Mouse (Mus musculus) liver, postnatal 0 days (tissue): Measurements from ENCODE around the gene Lamp3. TPM values are rescaled to one million over a fixed set of nuclear protein-coding genes. Genes with fewer than 3 reads are reported as not detected.
"Not testable (repeated sequence)": the region's sequence is repeated elsewhere in the genome, so short reads cannot be mapped to it uniquely, and the experiment has no call there.

ENCODE experiments used
- ATAC-seq: fragments of 200-750 bp; cut with Nextera tagmentation; 2 replicates; pipeline ENCODE4 v1.8.0; 2017; ENCODE audit warnings: mild to moderate bottlenecking, moderate library complexity
- DNase-seq: peaks from one replicate; pipeline ENCODE4 v3.0.0-alpha.2; 2016
- H3K27ac ChIP-seq: fragments of 300-500 bp; sonication (generic); 2 replicates; pipeline ENCODE4 v1.5.1; 2014; ENCODE audit warnings: antibody characterized with exemption, moderate library complexity, mild to moderate bottlenecking, low read depth
- H3K27me3 ChIP-seq: fragments of 300-500 bp; sonication (generic); 2 replicates; pipeline ENCODE4 v1.6.1; 2014; ENCODE audit warnings: low read length, control low read depth, mixed read lengths; ENCODE audit not compliant: insufficient read depth
- H3K36me3 ChIP-seq: fragments of 300-500 bp; sonication (generic); replicated peaks from 2 replicates; pipeline ENCODE4 v1.6.1; 2014; ENCODE audit warnings: mild to moderate bottlenecking, control low read depth, low read length, moderate library complexity, mixed read lengths; ENCODE audit not compliant: insufficient read depth
- H3K4me1 ChIP-seq: fragments of 300-500 bp; sonication (generic); 2 replicates; pipeline ENCODE4 v1.6.1; 2014; ENCODE audit warnings: antibody characterized with exemption, mild to moderate bottlenecking, control low read depth; ENCODE audit not compliant: insufficient read depth
- H3K4me2 ChIP-seq: fragments of 300-500 bp; sonication (generic); 2 replicates; pipeline ENCODE4 v1.6.1; 2014; ENCODE audit warnings: low read depth, mild to moderate bottlenecking, low read length, moderate library complexity, mixed read lengths
- H3K4me3 ChIP-seq: fragments of 300-500 bp; sonication (generic); 2 replicates; pipeline ENCODE4 v1.5.1; 2014; ENCODE audit warnings: low read depth, low read length
- H3K9ac ChIP-seq: fragments of 300-500 bp; sonication (generic); replicated peaks from 2 replicates; pipeline ENCODE4 v1.6.1; 2014; ENCODE audit warnings: mild to moderate bottlenecking, moderate library complexity
- H3K9me3 ChIP-seq: fragments of 300-500 bp; sonication (generic); 2 replicates; pipeline ENCODE4 v1.6.1; 2016; ENCODE audit warnings: mild to moderate bottlenecking, control low read depth, low read length, mixed read lengths
- CTCF ChIP-seq: sonication (generic); IDR thresholded peaks from 2 replicates; pipeline ENCODE4 v1.5.1; 2016; ENCODE audit warnings: antibody characterized with exemption, low read depth
- EP300 ChIP-seq: IDR thresholded peaks from 2 replicates; pipeline ENCODE4 v1.6.1; 2016; ENCODE audit warnings: antibody characterized with exemption, low read depth, mild to moderate bottlenecking
- WGBS: fragments of 180-500 bp; shearing (Covaris S2); extraction: QIAGEN DNeasy Blood & Tissue Kit; methylation state at CpG from one replicate; pipeline ENCODE4 v1.1.7; 2014; ENCODE audit not compliant: insufficient replicate concordance; 5-methylcytosine and 5-hydroxymethylcytosine counted together
- polyA plus RNA-seq: library from polyadenylated mRNA; unstranded; fragments of >200 nt; fragmentation: Nextera tagmentation; extraction: Ambion mirVana; gene quantifications from 2 replicates; pipeline ENCODE4 v1.2.1, GENCODE M21; 2015

Gene Lamp3
- polyA plus RNA-seq, 1 experiment from 2014 or later = not detected

- WGBS = 32% methylated on average over 1 of the region's 1 CpGs
- no peak for DNase-seq
Measured at GRCm38 (mm10) chr16:19666312-19666711, 39.9 kb downstream of the Lamp3 start.

GRCm38 (mm10) chr16:19629816-19630215 lies 76.4 kb downstream of the Lamp3 start, which contains the start of gene Olfr171:
Gene Olfr171, minus strand, starts transcription at chr16:19629916.
- TF ChIP-seq EP300 (no peak), CTCF (no peak)
- H3K4me3 ChIP-seq = no peak within 1 kb of the TSS

More at GRCm38 (mm10) chr16:19666312-19666711, 39.9 kb downstream of the Lamp3 start:
- Histone ChIP-seq H3K27ac (no peak overlapping the region), H3K36me3 (no peaks in the 10 kb centered on the region), H3K4me2 (no peak overlapping the region), H3K9me3 (no peaks in the 10 kb centered on the region), H3K9ac (no peak overlapping the region), H3K4me3 (no peak overlapping the region), H3K4me1 (no peaks in the 10 kb centered on the region), H3K27me3 (no peaks in the 10 kb centered on the region)
- ATAC-seq = no peak
- peak; percentile 50 for TF ChIP-seq CTCF
- TF ChIP-seq EP300 = no peak

GRCm38 (mm10) chr16:19611782-19612181 lies 94.4 kb downstream of the Lamp3 start, which contains the start of gene Olfr170:
Gene Olfr170, minus strand, starts transcription at chr16:19611882.
- not testable (repeated sequence) for H3K27ac ChIP-seq, H3K4me3 ChIP-seq, H3K4me2 ChIP-seq, H3K9me3 ChIP-seq, DNase-seq, ATAC-seq, H3K4me1 ChIP-seq, H3K9ac ChIP-seq, H3K36me3 ChIP-seq, H3K27me3 ChIP-seq
- WGBS = 84% methylated on average over 2 of the region's 2 CpGs

More at GRCm38 (mm10) chr16:19629816-19630215, 76.4 kb downstream of the Lamp3 start, which contains the start of gene Olfr171:
- Histone ChIP-seq H3K9me3 (no peaks in the 10 kb centered on the region), H3K4me1 (no peaks in the 10 kb centered on the region), H3K36me3 (no peaks in the 10 kb centered on the region), H3K9ac (no peak within 1 kb of the TSS), H3K4me2 (no peak within 1 kb of the TSS), H3K27me3 (no peaks in the 10 kb centered on the region), H3K27ac (no peak within 1 kb of the TSS)
- WGBS = 66% methylated on average over 1 of the region's 1 CpGs
- ATAC-seq (no peak), DNase-seq (no peak)

Other genes starting within 250 kb of the Lamp3 start
- not detected in 2 replicates for gene Olfr166, start 222.7 kb downstream of the Lamp3 start, polyA plus RNA-seq
- not detected in 2 replicates for gene Olfr167, start 184.1 kb downstream of the Lamp3 start, polyA plus RNA-seq
- gene Olfr168, start 170.8 kb downstream of the Lamp3 start, polyA plus RNA-seq = not detected in 2 replicates
- gene Olfr169, start 134.6 kb downstream of the Lamp3 start, polyA plus RNA-seq = not detected in 2 replicates
- gene Olfr170, start 94.5 kb downstream of the Lamp3 start, polyA plus RNA-seq = not detected in 2 replicates
- gene Olfr171, start 76.5 kb downstream of the Lamp3 start, polyA plus RNA-seq = not detected in 2 replicates
- 0.83 and 1.3 TPM in 2 replicates for gene B3gnt5, start 53.8 kb upstream of the Lamp3 start, polyA plus RNA-seq